Mouse (Mus musculus) left cerebral cortex, postnatal 36 days (tissue): ENCODE data around the gene Bod1. TPM values are rescaled to one million over a fixed set of nuclear protein-coding genes. Genes with fewer than 3 reads are reported as not detected.
A peak's percentile ranks its signal among the peaks of the same experiment; 100 is the strongest.

ENCODE experiments used
- DNase-seq, 2 experiments: peaks; one replicate each; pipeline ENCODE4 v3.0.0; 2021 to 2022; ENCODE audit warnings: low spot score in 2 of 2, mixed read lengths in 1 of 2
- intact Hi-C: fragments of 180-260 bp; cut with DNase I; formaldehyde crosslinking; loops from one replicate; pipeline ENCODE4 v1.15.1; 2025
- total RNA-seq, 2 experiments: library from RNA; stranded (reverse); gene quantifications; 2 replicates each; pipeline ENCODE4 v1.2.3; 2021

Gene Bod1
- total RNA-seq, 2 experiments from 2014 or later: 97.5 to 110 TPM

DNA sequence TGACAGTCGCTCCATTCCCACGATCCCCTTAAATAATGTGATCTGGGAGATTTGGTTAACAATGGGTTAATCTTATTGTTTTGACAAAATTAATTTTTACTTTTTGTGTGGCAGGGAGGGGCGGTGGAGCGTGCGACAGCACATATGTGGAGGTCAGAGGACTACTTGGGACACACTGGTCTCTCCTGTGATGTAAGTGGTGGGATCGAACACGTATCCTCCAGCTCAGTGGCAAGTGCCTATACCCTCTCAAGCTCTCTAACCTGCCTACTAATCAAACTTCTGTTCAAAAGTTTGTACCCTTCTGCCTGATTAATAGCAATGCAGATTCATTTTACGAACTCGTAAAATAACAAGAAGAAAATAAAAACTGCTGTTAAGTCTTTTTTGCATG, 482 bp upstream of the Bod1 start:
- intact Hi-C loops: no loop called here
- DNase-seq: no peak

DNA sequence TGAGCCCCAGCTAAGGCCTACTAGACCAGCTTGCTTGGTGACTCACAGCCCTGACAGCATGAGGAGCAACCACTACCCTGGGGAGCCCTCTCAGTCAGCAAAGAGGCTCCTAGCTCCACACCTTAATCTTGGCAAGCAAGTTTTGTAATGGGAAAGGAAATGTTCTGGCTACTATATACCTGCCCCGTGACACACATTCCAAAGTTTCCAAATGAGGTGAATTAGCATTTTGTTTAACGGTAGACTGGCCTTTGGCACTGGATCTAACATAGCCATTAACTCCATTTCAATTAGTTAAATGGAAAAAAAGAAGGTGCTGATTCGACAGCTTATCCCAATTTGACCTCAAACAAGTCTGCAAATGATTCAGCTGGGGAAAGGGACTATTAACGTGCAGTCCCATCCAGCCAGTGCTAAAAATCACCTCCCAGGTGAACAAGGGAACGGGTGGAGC, 1.2 kb downstream of the Bod1 start:
- DNase-seq: no peak
- intact Hi-C loops: no loop called here

DNA sequence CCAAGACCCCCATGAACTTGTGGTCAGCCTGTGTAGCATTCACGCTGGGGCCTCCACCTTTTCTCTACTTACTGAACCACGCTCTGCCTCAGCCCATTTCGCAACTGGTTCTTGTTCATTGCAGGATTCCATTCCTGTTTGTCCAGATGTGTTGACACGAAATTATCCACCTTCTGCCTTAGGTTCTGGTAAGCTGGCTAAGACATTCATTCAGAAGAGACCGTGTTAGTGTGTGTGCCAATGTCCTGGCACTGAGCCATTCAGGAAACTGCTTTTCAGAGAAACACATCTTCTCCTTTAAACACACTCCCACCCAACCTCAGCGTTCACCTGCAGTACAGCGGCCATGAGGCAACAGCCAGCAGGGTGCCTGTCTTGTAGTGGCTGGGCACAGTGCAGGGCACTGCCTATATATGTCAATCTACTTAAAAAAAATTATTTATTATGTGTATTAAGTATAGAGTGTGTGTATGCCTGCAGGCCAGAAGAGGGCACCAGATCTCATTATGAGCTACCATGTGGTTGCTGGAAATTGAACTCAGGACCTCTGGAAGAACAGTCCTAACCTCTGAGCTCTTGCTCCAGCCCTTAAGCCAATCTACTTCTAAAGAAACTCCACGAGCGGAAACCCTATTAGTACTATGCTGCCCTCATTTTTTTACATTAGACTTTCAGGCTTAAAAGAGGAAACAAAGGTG, 2.4 kb downstream of the Bod1 start:
- intact Hi-C loops: no loop called here
- no peak for DNase-seq

DNA sequence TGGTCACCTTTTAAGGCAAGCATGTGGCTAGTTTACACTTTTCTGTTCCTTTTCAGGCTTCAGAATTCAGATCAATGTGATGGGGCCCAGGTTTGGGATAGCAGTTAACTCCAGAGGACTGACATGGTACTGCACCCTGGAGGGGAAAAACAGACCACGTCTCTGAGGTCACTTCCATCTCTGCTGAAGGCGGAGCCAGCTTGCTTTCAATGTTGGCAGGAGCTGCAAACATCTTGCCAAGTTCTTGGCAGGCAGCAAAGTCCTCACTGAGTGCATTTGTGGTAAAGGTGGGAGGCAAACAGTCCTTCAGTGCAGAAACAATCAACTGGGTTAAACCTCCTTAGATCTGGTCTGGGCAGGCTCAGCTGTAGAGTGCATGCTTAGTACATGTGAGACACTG, 7.5 kb downstream of the Bod1 start:
- no peak for DNase-seq
- intact Hi-C loops: no loop called here

DNA sequence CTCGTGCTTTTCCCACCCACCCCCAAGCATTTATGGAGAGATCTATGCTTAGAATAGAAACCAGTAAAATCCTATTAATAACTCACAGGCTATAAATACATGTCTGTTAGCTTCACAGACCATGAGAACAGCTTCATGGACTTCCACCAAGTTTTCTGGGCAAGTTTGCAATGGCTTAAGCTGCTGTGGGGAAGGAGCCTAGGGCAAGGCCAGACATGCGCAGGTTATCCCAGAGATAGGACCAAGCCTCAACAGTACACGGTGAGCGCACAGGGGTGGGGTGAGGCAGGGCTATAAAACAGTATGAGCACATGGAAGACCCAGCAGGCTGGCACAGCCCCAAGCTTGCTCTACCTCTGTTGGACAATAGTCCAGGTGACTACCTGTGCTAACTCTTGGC, 8.2 kb downstream of the Bod1 start:
- intact Hi-C loops: no loop called here
- DNase-seq: no peak

DNA sequence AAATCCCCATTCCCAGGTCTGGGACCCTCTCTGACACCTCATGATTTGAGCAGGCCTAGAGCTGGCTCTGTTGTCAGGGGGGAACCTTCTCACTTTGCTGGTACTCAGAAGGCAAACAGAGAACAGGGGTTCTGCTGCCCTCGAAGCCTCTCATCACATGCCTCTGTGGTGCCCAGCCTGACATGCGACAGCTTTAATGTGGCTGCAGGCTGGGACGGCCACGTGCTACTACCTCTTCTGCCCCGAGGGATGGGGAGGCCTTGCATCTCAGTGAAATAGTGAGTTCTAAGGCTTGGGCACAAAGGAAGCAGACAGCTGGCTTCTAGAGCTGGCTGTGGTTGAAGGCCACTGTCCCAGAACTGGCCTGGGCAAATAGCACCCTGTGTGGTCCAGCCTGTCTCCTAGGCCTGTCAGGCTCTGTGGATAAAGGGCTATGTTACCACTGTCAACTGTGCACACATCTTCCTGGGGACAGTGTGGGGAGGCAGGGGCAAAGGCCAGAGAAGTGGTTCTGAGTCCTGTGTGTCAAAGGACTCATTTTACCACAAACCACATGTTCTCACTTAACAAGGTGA, 8.7 kb downstream of the Bod1 start:
- no peak for DNase-seq
- intact Hi-C loops: no loop called here

DNA sequence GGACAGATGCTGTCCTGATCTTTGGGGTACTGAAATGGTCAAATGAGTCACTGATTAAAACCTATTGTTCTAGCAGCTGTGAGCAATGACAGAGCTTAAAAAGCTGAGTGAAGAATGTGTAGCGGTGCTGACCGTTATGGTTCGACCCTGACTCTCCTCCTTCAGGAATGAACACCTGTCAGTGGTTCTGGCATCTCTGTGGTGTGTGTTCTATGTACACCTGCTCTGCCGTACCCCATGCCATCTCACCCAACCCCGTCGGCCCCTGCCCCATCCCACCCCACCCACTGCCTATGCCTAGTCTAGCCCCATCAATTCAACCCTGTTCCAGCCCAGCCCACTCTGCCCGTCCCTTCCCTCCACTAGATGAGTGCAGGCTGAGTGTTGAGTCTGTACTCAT, 9.5 kb downstream of the Bod1 start:
- intact Hi-C loops: no loop called here

DNA sequence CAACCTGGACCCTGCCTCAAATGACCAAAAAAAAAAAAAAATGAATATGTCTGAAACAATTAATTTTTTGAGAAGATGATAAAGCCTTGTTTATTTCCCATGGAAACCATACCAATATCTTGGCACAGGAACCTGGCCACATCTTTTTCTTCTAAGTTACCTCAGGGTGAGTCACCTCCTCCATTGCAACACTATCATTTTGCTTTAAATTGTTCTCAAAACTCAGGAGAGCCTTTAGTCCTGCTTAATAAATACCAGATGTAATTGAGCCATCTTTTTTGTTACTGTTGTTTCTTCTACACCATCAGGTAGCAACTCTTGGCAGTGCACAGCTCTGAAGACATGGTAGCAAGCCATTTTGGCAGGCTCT, 13.9 kb downstream of the Bod1 start:
- intact Hi-C loops: no loop called here
- DNase-seq: no peak

More for the DNA sequence above, 9.5 kb downstream of the Bod1 start:
- DNase-seq: no peak

DNA sequence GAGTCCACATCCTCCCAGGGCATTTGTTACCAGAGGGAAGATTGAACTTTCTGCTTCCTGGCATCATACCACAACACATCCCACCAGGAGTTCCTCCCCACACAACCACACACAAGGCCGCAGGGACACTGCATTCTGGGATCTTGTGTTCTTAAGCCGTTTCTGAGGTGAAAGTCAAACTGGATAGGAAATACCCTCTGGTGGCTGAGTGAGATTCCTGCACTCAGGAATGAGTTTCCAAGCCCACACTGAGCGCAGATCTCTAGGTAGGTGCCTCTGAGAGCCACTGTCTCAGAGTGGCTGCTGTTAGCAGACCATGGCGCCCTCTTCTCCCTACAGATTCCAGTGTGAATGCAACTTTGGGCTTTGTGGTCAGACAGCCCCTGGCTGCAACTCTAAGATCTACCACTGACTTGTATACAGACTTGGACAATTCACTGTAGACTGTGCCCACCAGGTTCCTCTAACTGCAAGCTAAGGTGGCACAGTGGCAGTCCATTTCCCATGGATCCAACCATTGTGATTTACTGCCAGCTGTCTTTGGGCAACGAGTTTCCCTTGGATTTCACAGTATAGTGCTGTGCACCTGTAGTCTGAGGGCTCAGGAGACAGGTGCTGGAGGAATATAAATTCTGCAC, 14.4 kb downstream of the Bod1 start:
- no peak for DNase-seq
- intact Hi-C loops: no loop called here

DNA sequence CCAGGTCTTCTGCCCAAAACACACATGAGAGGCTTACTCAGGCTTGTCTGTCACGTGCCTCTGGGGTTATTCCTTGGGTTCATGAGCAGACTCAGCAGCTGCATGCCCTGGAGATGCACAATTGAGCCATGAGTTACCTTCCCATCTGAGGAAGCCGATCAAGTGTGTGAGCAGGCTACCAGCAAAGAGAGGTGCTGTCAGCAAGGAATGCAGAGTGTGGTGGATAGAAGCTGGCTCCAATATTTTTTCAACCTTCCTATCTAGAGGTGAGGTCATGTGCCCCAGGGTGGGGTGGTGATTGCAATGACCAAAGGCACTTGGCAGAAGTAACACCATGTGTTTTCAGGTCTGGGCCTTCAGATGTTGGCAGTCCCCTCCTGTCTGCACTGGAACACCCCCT, 22.2 kb downstream of the Bod1 start:
- no peak for DNase-seq
- intact Hi-C loops: no loop called here

DNA sequence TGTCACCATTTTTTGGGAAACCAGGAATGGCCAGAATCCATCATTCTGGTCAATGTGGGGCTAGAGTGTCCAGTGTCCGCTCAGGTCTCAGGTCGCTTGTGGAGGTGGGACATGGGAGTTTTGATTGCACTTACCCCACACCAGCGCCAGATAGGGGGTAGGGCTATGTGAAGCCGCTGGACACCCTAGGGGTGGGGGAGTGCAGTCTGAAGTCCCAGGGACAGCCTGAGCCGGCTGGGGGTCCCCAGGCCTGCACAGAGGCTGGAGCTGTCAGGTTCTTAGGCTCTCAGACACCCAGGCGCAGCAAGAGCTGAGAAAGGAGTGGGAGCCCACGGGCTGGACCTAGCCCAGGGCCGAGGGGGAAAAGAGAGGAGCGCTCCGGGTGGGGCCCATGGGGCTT, 24.4 kb downstream of the Bod1 start:
- intact Hi-C loops: no loop called here
- DNase-seq: no peak

DNA sequence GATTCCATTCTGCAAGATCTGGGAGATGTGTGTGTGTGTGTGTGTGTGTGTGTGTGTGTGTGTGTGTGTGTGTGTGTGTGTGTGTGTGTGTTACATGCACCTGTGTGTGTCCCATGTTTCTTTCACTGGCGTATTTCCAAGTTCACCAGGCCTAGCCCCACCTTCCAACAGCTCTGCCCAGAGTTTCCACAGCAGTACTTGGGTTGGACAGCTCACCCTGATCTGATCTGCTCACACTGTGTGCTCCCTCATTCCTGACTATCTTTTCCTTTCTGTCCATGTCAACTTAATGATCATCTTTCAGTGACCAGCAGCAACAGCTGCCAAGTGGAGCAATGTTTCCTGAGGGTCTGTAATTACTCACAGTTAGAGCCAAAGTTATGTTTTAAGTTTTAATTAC, 25.1 kb downstream of the Bod1 start:
- intact Hi-C loops: no loop called here
- no peak for DNase-seq

DNA sequence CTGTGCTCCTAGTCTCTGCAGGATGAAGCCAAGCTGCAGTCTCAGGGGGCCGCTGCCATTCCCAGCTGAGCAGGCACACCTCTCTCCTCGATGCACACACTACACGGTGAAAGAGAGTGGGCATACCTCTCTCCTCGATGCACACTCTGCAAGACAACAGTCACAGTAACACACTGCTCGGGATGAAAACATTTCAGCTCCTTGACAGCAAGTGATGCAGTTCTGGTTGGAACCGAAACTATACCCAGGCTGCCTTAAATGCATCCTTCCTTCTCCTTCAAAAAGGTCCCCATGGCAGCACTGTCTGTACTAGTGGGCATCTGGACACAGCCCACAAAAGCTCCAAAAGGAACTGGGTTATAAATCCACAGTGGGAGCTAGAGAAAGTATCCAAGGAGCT, 28.6 kb downstream of the Bod1 start:
- intact Hi-C loops: no loop called here
- DNase-seq: no peak

DNA sequence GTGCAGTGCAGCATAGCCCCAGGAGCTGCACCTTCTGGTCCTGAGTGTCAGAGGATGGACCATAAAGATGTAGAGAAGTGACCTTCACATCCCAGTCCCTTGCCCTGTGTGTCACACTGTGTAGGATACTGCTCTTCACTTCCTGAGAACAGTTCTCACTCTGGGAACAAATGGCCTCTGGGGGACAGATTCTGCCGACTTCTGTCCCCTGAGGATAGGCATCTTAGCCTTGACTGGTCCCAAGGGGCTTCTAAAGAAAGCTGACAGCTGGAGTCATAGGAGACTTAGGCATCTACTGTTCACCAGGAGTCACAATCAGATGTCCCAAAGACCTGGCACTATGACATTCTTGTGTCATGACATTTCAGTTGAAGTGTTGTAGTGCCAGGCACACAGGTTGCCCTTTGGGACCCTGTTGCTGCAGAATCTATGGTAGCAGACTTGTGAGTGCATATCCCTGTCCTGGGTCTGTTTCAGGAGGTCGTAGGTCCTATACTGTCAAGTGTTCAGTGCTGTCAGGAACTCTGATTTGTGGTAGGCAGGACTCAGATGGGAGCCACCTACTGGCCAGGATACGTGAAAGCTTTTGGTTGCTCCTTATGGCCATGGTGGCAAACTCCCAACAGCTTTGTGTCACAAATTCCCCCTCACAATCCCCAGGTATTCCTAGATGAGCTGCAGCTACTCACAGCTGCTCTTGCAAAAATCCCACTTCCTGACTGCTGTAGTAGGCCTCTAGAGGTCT, 30.4 kb downstream of the Bod1 start:
- intact Hi-C loops: no loop called here
- no peak for DNase-seq

DNA sequence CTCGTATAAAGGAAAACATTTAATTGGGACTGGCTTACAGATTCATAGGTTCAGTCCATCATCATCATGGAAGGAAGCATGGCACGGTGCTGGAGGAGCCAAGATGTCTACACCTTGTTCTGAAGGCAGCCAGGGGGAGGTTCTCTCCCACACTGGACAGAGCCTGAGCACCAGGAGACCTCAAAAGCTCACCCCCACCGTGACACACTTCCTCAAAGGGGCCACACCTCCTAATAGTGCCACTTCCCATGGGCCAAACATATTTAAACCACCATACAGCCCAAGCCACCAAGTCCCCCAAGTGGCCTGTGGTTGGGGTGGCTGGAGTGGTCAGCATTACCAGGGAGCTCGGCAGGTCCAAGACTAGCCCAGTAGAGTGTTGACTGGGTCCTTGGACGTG, 31.5 kb downstream of the Bod1 start:
- no peak for DNase-seq
- intact Hi-C loops: no loop called here

DNA sequence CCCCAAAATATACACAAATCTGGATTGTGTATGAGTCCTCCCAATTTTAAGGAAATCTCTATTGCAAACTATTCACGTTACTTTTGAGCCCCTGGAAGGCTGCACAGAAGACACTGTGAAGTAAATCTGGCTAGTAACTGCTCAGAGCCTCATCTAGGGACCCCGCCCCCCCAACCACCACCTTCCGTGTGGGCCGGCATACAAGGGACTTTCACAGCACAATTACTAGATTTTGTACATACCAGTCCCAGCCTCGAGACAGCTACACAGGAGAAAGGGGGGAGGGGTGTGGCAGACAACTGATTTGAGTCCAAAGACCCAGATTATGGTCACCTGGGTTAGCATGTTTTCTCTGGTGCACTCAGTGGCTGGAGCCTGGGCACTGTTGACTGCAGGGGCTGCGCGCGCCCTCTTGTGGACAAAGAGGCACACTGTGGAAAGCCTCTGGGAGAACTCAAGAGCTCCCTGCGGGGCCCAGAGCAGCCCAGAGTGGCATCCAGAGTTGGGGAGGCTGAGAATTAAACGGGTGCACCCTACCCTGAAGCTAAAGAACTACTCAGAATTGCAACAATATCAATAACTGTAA, 33.8 kb downstream of the Bod1 start:
- intact Hi-C loops: loop anchor here (5.0 kb wide), 1 partner anchor 391 kb away; no protein-coding TSS in a partner anchor
- DNase-seq: peak; percentile 60 to 66

DNA sequence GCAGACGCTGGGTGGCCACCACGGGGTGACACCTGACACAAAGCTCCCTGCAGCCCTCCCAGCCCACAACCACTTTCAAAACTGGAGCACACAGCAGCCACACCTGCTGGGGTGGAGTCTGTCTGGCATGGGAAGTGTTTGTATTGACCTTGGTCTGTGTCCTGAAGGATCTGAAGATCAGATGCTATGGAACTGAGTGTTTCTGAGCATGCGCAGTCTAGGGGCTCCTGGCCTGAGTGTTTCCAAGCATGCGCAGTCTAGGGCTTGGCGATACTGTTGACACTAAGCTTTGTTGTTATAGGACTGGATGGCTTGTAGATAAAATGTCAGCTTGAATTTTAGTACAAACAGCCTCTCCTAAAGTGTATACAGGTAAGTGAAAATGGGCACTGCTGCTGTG, 43.0 kb downstream of the Bod1 start:
- no peak for DNase-seq
- intact Hi-C loops: no loop called here

DNA sequence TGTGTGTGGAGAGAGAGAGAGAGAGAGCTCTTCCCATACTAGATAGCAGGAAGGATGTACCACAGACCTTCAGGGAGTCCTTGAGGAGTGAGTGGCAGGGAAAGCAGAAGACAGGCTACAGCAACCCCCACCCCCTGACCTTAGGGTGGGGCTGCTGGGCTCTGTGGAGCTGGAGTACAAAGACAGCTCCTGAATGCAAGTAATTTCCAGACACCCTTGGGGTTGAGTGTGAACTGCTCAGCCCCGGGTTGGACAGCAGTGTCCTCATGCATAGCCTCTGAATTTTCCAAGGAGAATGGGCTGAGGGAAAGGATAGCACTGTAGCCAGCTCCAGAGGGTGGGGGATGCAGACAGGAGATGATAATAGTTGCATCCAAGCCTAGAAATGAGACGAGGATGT, 50.9 kb downstream of the Bod1 start:
- DNase-seq: no peak
- intact Hi-C loops: no loop called here

DNA sequence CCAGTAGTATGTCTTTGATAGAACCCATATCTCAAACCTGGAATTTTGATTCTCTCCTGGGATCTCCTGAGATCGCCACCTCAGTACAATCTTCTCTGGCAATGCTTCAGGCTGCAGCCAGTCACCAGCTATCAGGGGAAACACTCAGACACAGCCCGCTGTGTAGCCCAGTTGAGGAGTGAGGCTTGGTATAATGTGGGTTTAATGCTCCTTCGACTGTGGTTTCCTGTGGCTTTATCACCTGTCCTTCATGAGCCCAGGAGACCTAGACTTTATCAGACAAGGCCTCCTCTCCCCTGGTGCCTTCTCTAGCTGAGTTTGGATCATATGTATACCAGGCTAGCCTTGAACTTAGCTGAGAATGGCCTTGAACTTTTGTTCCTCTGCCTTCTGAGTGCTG, 53.9 kb downstream of the Bod1 start:
- intact Hi-C loops: loop anchor here (5.0 kb wide), 1 partner anchor 370 kb away; no protein-coding TSS in a partner anchor

DNA sequence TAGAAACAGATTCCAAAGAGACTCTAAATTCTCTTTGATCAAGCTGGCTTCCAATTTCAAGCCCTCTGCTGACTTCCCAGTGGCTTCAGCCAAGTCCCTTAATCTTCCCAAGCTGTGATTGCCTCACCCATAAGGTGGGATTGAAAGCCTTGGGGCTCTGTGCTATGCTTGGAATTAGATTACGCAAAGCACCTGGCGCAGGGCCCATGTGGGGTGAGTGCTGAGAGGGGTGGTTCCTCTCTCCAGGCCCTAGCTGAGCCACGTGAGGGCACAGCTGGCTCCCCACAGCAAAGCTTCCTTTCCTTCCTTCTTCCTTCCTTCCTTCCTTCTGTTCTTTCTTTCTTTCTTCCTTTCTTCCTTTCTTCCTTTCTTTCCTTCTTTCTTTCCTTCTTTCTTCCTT, 54.4 kb downstream of the Bod1 start:
- intact Hi-C loops: loop anchor here (5.0 kb wide), 1 partner anchor 370 kb away; no protein-coding TSS in a partner anchor

More for the DNA sequence above, 53.9 kb downstream of the Bod1 start:
- DNase-seq: no peak

More for the DNA sequence above, 54.4 kb downstream of the Bod1 start:
- no peak for DNase-seq
